Mouse (Mus musculus) lung, embryonic 16.5 days (tissue): ENCODE data around the gene Hhipl2. TPM values are rescaled to one million over a fixed set of nuclear protein-coding genes. Genes with fewer than 3 reads are reported as not detected.
"Not testable (repeated sequence)": the region's sequence is repeated elsewhere in the genome, so short reads cannot be mapped to it uniquely, and the experiment has no call there.

Source experiments
- ATAC-seq: fragments of 200-750 bp; cut with Nextera tagmentation; 2 replicates; pipeline ENCODE4 v1.8.0; 2017; ENCODE audit warnings: low read depth, mild to moderate bottlenecking, moderate library complexity
- H3K27ac ChIP-seq: fragments of 300-500 bp; sonication (generic); 2 replicates; pipeline ENCODE4 v1.5.1; 2014; ENCODE audit warnings: mild to moderate bottlenecking, control low read depth, low read length
- H3K27me3 ChIP-seq: fragments of 300-500 bp; sonication (generic); 2 replicates; pipeline ENCODE4 v1.6.1; 2014; ENCODE audit warnings: low read depth, low read length, mixed read lengths; ENCODE audit not compliant: control insufficient read depth, insufficient read depth
- H3K36me3 ChIP-seq: fragments of 300-500 bp; sonication (generic); 2 replicates; pipeline ENCODE4 v1.6.1; 2014; ENCODE audit warnings: low read length; ENCODE audit not compliant: control insufficient read depth, insufficient read depth
- H3K4me1 ChIP-seq: fragments of 300-500 bp; sonication (generic); replicated peaks from 2 replicates; pipeline ENCODE4 v1.6.1; 2014; ENCODE audit warnings: low read length, mixed read lengths; ENCODE audit not compliant: control insufficient read depth, insufficient read depth
- H3K4me2 ChIP-seq: fragments of 300-500 bp; sonication (generic); 2 replicates; pipeline ENCODE4 v1.6.1; 2014; ENCODE audit warnings: low read depth, low read length, control low read depth
- H3K4me3 ChIP-seq: fragments of 300-500 bp; sonication (generic); 2 replicates; pipeline ENCODE4 v1.5.1; 2014; ENCODE audit warnings: mild to moderate bottlenecking, low read length, control low read depth
- H3K9ac ChIP-seq: fragments of 300-500 bp; sonication (generic); 2 replicates; pipeline ENCODE4 v1.6.1; 2014; ENCODE audit warnings: low read length, control low read depth
- H3K9me3 ChIP-seq: fragments of 300-500 bp; sonication (generic); 2 replicates; pipeline ENCODE4 v1.6.1; 2016; ENCODE audit warnings: low read length; ENCODE audit not compliant: control insufficient read depth
- WGBS: fragments of 180-500 bp; shearing (Covaris S2); extraction: QIAGEN DNeasy Blood & Tissue Kit; methylation state at CpG from one replicate; pipeline ENCODE4 v1.1.7; 2014; 5-methylcytosine and 5-hydroxymethylcytosine counted together
- polyA plus RNA-seq: library from polyadenylated mRNA; unstranded; fragments of >200 nt; fragmentation: Nextera tagmentation; extraction: Ambion mirVana; gene quantifications from 2 replicates; pipeline ENCODE4 v1.2.1, GENCODE M21; 2015

Gene Hhipl2
- polyA plus RNA-seq, 1 experiment from 2014 or later, result not detected

GRCm38 (mm10) chr1:183387421-183387820 lies 30.6 kb upstream of the Hhipl2 start:
- H3K9ac ChIP-seq, ATAC-seq, H3K27me3 ChIP-seq, H3K4me3 ChIP-seq, H3K36me3 ChIP-seq, H3K27ac ChIP-seq, H3K4me2 ChIP-seq, H3K9me3 ChIP-seq, H3K4me1 ChIP-seq: not testable (repeated sequence)
- 91% methylated on average over 3 of the region's 3 CpGs for WGBS

DNA sequence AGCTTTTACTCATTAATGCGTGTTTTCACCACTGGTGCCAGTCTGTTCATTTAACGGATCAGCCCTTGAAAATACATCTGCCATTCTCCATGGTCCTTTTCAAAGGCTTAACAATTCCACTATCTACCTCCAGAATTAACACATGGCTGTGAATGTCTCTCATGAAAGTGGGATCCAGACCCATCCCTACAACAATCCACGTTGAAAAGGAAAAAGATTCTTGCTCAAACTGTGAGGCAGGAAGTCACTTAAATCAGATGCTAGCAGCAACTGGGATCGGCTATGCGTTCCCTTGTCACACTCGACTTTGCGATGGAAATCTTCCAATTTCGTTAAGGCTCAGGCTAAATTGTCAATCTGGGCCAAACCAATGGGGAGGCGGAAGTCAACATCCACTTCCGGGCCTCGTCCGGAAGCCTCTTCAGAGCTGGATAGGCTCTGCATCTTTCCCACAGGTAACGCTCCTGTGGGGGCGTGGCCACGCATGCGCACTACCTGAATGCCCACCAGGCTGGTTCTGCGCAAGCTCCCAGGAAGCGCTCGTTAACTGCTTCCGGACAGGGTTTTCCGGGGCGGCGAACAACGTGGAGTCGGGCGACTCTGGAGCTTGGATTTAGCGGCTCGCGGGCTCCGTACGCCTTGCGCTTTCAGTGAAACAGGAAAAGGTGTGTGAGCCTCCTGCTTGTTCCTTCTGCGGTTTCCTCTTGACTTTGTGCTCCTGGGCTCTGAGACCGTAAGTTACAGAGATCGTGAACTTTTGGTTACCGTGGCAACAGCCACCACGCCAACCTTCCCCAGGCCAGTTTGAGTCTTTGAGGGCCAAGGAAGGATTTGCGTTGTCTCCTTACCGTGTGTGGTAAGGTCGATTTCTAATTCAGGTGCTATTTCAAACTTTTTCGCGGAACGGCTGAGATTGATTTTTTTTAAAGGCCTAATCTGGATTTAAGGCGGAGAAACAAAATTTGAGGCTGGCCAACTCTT lies 29.3 kb upstream of the Hhipl2 start, which contains the start of gene Taf1a:
Gene Taf1a, plus strand, starts transcription at position 556 of the 981 bp plus-strand sequence.
- Histone ChIP-seq H3K4me1 (peaks cover 7% of the 10 kb centered on the region), H3K27ac (peak within 1 kb of the TSS; percentile 64; the same call in 1 of the 2 replicates), H3K9me3 (no peaks in the 10 kb centered on the region), H3K4me3 (peak within 1 kb of the TSS; percentile 88), H3K36me3 (peaks cover 8% of the 10 kb centered on the region; the same call in 1 of the 2 replicates), H3K27me3 (peaks cover 4% of the 10 kb centered on the region; the same call in 1 of the 2 replicates), H3K9ac (peak within 1 kb of the TSS; percentile 72), H3K4me2 (peak within 1 kb of the TSS; percentile 75)
- ATAC-seq, result peak; percentile 99
- 5% methylated on average over 44 of the region's 44 CpGs for WGBS

GRCm38 (mm10) chr1:183403396-183403795 lies 14.6 kb upstream of the Hhipl2 start:
- no peaks in the 10 kb centered on the region for H3K9me3 ChIP-seq
- H3K4me2 ChIP-seq, result no peak overlapping the region
- no peak overlapping the region for H3K4me3 ChIP-seq
- WGBS, result 95% methylated on average over 3 of the region's 3 CpGs
- H3K9ac ChIP-seq, result no peak overlapping the region
- H3K27ac ChIP-seq, result no peak overlapping the region
- ATAC-seq, result no peak
- peaks cover 38% of the 10 kb centered on the region for H3K36me3 ChIP-seq
- H3K4me1 ChIP-seq, result no peaks in the 10 kb centered on the region
- no peaks in the 10 kb centered on the region for H3K27me3 ChIP-seq

DNA sequence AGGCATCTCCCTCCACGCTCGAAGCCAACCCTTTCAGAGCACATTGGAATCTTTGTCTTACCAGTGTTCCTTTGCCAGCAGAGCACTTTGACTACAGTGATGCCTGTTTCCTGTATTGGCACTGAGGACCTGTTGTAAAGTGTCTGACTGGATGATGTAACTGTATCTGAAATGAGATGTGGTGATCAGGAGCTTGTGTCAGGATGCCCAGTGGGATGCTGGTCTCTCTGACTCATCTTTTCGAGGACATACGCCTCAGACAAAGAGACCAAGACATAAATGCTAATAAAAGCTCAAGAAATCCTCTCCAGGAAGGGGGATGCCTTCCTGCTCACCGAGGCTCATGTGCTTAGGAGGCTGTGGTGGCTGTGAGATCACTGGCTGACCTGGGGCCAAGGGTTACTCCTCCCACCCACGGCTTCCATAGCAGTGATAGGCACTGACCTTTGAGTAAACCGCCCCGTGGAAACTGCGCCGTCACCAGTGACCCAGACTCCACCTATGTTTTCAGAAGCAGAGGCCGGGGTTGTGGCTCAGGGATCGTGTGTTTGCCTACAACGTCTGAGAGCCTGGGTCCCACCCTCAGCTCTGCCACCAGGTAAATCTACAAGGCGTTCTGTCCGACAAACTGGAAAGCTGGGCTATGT lies 3.8 kb upstream of the Hhipl2 start:
- no peak for ATAC-seq
- Histone ChIP-seq H3K27ac (no peak overlapping the region), H3K4me1 (no peaks in the 10 kb centered on the region), H3K27me3 (no peaks in the 10 kb centered on the region), H3K4me2 (no peak overlapping the region), H3K4me3 (no peak overlapping the region), H3K9ac (no peak overlapping the region), H3K36me3 (peaks cover 14% of the 10 kb centered on the region), H3K9me3 (no peaks in the 10 kb centered on the region)
- 84% methylated on average over 15 of the region's 15 CpGs for WGBS

- Histone ChIP-seq H3K27ac (no peak overlapping the region), H3K9me3 (no peaks in the 10 kb centered on the region), H3K4me2 (no peak overlapping the region), H3K9ac (no peak overlapping the region), H3K36me3 (no peaks in the 10 kb centered on the region), H3K4me1 (no peaks in the 10 kb centered on the region), H3K4me3 (no peak overlapping the region), H3K27me3 (no peaks in the 10 kb centered on the region)
- 75% methylated on average over 7 of the region's 7 CpGs for WGBS
- ATAC-seq, result no peak
Observed at GRCm38 (mm10) chr1:183419741-183420140, 1.7 kb downstream of the Hhipl2 start.

DNA sequence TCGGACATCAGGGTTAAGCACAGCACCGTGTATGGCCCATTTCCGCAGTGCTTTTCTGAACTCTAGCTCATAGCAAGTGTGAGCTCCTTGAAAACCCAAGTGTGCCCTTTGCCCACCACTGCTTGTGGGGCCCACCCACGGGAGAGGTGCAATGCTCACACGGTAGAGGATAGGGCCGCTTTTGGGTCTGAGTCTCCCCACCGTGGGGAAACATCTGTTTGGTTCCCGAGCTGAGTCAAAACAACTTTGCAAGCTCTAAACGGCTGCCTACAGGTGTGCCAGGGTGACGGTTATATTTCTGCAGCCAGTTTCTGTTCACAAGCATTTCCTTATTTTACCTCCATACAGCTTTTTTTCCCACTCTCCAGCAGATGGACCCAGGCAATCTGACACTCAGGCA lies 2.3 kb downstream of the Hhipl2 start:
- Histone ChIP-seq H3K4me2 (no peak overlapping the region), H3K9ac (no peak overlapping the region), H3K4me3 (no peak overlapping the region), H3K9me3 (no peaks in the 10 kb centered on the region), H3K4me1 (no peaks in the 10 kb centered on the region), H3K36me3 (no peaks in the 10 kb centered on the region), H3K27ac (no peak overlapping the region), H3K27me3 (no peaks in the 10 kb centered on the region)
- ATAC-seq, result no peak
- 78% methylated on average over 10 of the region's 10 CpGs for WGBS

- Histone ChIP-seq H3K4me2 (no peak overlapping the region), H3K36me3 (no peaks in the 10 kb centered on the region), H3K27ac (no peak overlapping the region), H3K9me3 (no peaks in the 10 kb centered on the region), H3K9ac (no peak overlapping the region), H3K4me1 (no peaks in the 10 kb centered on the region), H3K4me3 (no peak overlapping the region), H3K27me3 (no peaks in the 10 kb centered on the region)
- no peak for ATAC-seq
- 95% methylated on average over 7 of the region's 7 CpGs for WGBS
Observed at GRCm38 (mm10) chr1:183424100-183424499, 6.1 kb downstream of the Hhipl2 start.

DNA sequence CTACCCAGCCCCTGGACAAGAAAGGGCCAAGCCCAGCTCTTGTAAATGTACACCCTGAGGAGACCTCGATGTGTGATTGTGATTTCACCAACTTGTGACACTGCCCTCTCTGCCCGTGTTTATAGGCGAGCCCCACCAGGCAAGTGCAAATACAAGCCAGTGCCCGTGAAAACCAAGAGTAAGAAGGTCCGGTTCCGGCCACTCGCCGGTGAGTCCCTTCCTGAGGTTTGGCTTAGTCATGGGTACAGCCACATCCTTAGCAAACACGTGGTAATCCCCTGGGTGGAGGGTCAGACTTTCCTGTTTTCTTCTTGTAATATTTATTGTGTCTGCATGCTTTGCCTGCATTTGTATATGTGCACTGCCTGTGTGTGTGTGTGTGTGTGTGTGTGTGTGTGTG lies 16.9 kb downstream of the Hhipl2 start:
- Histone ChIP-seq H3K36me3 (no peaks in the 10 kb centered on the region), H3K9ac (no peak overlapping the region), H3K4me3 (no peak overlapping the region), H3K27me3 (no peaks in the 10 kb centered on the region), H3K9me3 (no peaks in the 10 kb centered on the region), H3K4me2 (no peak overlapping the region), H3K27ac (no peak overlapping the region), H3K4me1 (no peaks in the 10 kb centered on the region; the same call in 1 of the 2 replicates)
- no peak for ATAC-seq
- 86% methylated on average over 9 of the region's 9 CpGs for WGBS

DNA sequence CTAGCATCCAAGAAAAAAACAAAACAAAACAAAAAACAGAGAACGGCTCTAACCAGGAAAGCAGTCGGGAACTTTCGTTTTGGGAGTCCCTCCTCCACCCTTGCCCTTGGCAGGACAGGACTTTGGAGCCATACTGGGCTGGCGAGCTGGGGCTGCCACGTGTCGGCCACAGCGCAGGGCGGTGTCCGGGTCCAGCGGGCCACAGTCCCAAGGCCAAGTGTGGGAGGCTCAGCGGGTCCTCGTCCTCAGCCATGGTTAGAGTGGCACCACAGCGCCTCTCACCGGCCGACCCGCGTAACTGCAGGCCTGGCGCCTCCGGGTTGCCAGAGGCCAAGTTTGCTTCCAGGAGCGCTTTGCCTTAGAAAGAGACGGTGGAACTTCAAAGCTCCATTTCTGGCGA lies 21.0 kb downstream of the Hhipl2 start:
- Histone ChIP-seq H3K36me3 (no peaks in the 10 kb centered on the region), H3K9me3 (peaks cover 3% of the 10 kb centered on the region), H3K4me2 (peak overlapping the region; percentile 51), H3K9ac (peak overlapping the region; percentile 27), H3K4me1 (no peaks in the 10 kb centered on the region; the same call in 1 of the 2 replicates), H3K27ac (no peak overlapping the region), H3K4me3 (peak overlapping the region; percentile 33), H3K27me3 (no peaks in the 10 kb centered on the region)
- ATAC-seq, result peak; percentile 52; the same call in 1 of the 2 replicates
- WGBS, result 26% methylated on average over 22 of the region's 22 CpGs
